Mouse (Mus musculus) liver, adult 2 months (tissue): ENCODE data around the gene Znhit3.

Experiments
- CTCF ChIP-seq: fragments of 200-500 bp; IDR thresholded peaks from 2 replicates; pipeline ENCODE4 v1.5.1; 2011; ENCODE audit warnings: low read depth, low read length, control low read depth
- POLR2A ChIP-seq: fragments of 200-500 bp; IDR thresholded peaks from 2 replicates; pipeline ENCODE4 v1.6.1; 2011; ENCODE audit warnings: low read length, control low read depth; ENCODE audit not compliant: insufficient read depth; ENCODE audit errors: extremely low read depth

GRCm38 (mm10) chr11:84865268-84865667 is 50.9 kb downstream of the Znhit3 start:
- no peak for TF ChIP-seq CTCF
- TF ChIP-seq POLR2A, result no peak
